In genomic region chr16:34113150-34113549, GRCm38 (mm10) we compare ENCODE assay signal across 17 mouse cellular contexts.
A peak's percentile ranks its signal among the peaks of the same experiment; 100 is the strongest.
DNase-seq lines count a peak whose midpoint lies in the region; ATAC-seq lines count a peak whose summit lies in the region.
"Had no signal": no experiment of that assay in that cellular context is flagged by ENCODE, and none has a peak within 500 bp of the region (broad histone marks: within the 10 kb centered on the region; RNA-seq: fewer than 3 reads in every experiment).

No protein-coding gene starts in this region.

- no peak overlapping the region for H3K4me2 ChIP-seq in kidney, embryonic 16.5 days (replicated peaks; ENCODE audit: low read depth, low read length)
- no peak overlapping the region for H3K4me2 ChIP-seq in forebrain, embryonic 14.5 days (ENCODE audit: low read length)
- H3K4me2 ChIP-seq: embryonic facial prominence, embryonic 12.5 days; forebrain, embryonic 13.5 days had no signal

- no peaks in the 10 kb centered on the region for H3K27me3 ChIP-seq in kidney, embryonic 16.5 days (ENCODE audit: insufficient read depth, low read length)
- no peaks in the 10 kb centered on the region for H3K27me3 ChIP-seq in forebrain, embryonic 14.5 days (replicated peaks; ENCODE audit: control insufficient read depth, insufficient read depth, low read length)
- H3K27me3 ChIP-seq: embryonic facial prominence, embryonic 12.5 days; forebrain, embryonic 13.5 days had no signal

- no peaks in the 10 kb centered on the region for H3K9me3 ChIP-seq in kidney, embryonic 16.5 days (ENCODE audit: low read length)
- H3K9me3 ChIP-seq in forebrain, embryonic 14.5 days (replicated peaks; ENCODE audit: control insufficient read depth, low read length): no peaks in the 10 kb centered on the region
- H3K9me3 ChIP-seq: embryonic facial prominence, embryonic 10.5 days; embryonic facial prominence, embryonic 12.5 days; forebrain, embryonic 13.5 days had no signal

- ATAC-seq in kidney, embryonic 16.5 days (ENCODE audit: low FRiP score, low TSS enrichment): 0 out of 2 replicates have a peak, but pooled peaks have one; percentile 32
- no peak for ATAC-seq in forebrain, embryonic 14.5 days
- ATAC-seq: forebrain, embryonic 13.5 days; forebrain, embryonic 16.5 days had no signal

- H3K4me3 ChIP-seq in kidney, embryonic 16.5 days (ENCODE audit: low read length): no peak overlapping the region
- no peak overlapping the region for H3K4me3 ChIP-seq in forebrain, embryonic 14.5 days (ENCODE audit: low read depth, low read length)
- H3K4me3 ChIP-seq: embryonic facial prominence, embryonic 10.5 days; embryonic facial prominence, embryonic 12.5 days; forebrain, embryonic 13.5 days had no signal

- 91% methylated on average over 9 of the region's 9 CpGs for WGBS in kidney, embryonic 16.5 days
- 83% methylated on average over 9 of the region's 9 CpGs for WGBS in forebrain, embryonic 14.5 days

- no peak overlapping the region for H3K27ac ChIP-seq in kidney, embryonic 16.5 days (ENCODE audit: low read length)
- H3K27ac ChIP-seq in forebrain, embryonic 14.5 days (ENCODE audit: low read depth, low read length): no peak overlapping the region
- H3K27ac ChIP-seq: embryonic facial prominence, embryonic 10.5 days; embryonic facial prominence, embryonic 12.5 days; forebrain, embryonic 13.5 days had no signal

- no peak for DNase-seq in kidney, postnatal 25 days
- peak; percentile 42 for DNase-seq in layer of hippocampus, adult 9-11 months
- DNase-seq in layer of hippocampus, postnatal 25 days (ENCODE audit: extremely low spot score in 1 of 2, low spot score in 1 of 2): no peak
- DNase-seq in brain, adult 2 months (ENCODE audit: low read depth, low spot score): peak; percentile 64
- DNase-seq in forebrain, embryonic 14.5 days (ENCODE audit: low spot score): no peak
- DNase-seq: adrenal gland, adult 2 months; adrenal gland, postnatal 10 days; adrenal gland, postnatal 25 days; cerebellum, adult 11-12 months; cerebellum, adult 2 months; cerebellum, adult 9-10 months; cerebellum, postnatal 25 days had no signal

- H3K36me3 ChIP-seq in kidney, embryonic 16.5 days (ENCODE audit: insufficient read depth, low read length): no peaks in the 10 kb centered on the region
- peaks cover 28% of the 10 kb centered on the region for H3K36me3 ChIP-seq in forebrain, embryonic 14.5 days (ENCODE audit: control insufficient read depth, insufficient read depth, low read length)

- H3K9ac ChIP-seq in kidney, embryonic 16.5 days (replicated peaks; ENCODE audit: low read length): no peak overlapping the region
- no peak overlapping the region for H3K9ac ChIP-seq in forebrain, embryonic 14.5 days (ENCODE audit: low read length)
- H3K9ac ChIP-seq: embryonic facial prominence, embryonic 12.5 days; forebrain, embryonic 13.5 days had no signal

- no peaks in the 10 kb centered on the region for H3K4me1 ChIP-seq in kidney, embryonic 16.5 days (ENCODE audit: insufficient read depth, low read length)
- H3K4me1 ChIP-seq in forebrain, embryonic 14.5 days (ENCODE audit: control insufficient read depth, insufficient read depth, low read length): no peaks in the 10 kb centered on the region
- H3K4me1 ChIP-seq: embryonic facial prominence, embryonic 10.5 days; embryonic facial prominence, embryonic 12.5 days had no signal

Comparison
In these comparisons a context has a peak if more than half of its experiments do, and no peak if none do; other contexts are left out.
1. DNase-seq: peak in layer of hippocampus, adult 9-11 months (single experiment) and brain, adult 2 months (single experiment); none in kidney, postnatal 25 days (0 of 2), layer of hippocampus, postnatal 25 days (0 of 2) and forebrain, embryonic 14.5 days (single experiment).